Mouse (Mus musculus) thymus, postnatal 25 days (tissue): ENCODE results near the gene Ccdc141.
"Not testable (repeated sequence)": the region's sequence is repeated elsewhere in the genome, so short reads cannot be mapped to it uniquely, and the experiment has no call there.

Experiments used
- DNase-seq: peaks from one replicate; pipeline ENCODE4 v3.0.0; 2022

The Ccdc141 gene

DNA sequence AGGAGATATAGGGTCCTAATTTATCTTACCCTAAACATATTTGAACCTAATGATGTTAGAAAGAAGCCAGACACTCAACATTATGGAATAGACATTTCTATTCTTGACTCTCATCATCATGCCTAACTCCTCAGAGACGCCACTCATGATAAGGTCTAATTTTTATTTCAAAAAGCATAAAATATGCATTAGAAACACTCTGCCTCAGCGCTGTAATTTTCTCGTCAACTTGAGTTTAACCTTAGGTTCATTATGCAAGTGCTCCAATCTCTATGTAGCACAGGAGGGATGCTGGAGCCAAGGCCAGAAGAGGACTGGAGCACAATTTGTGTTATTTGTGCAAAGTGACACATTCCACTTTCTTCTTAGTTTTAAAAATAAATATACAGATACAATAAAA lies 130.8 kb downstream of the Ccdc141 start:
- no peak for DNase-seq

DNA sequence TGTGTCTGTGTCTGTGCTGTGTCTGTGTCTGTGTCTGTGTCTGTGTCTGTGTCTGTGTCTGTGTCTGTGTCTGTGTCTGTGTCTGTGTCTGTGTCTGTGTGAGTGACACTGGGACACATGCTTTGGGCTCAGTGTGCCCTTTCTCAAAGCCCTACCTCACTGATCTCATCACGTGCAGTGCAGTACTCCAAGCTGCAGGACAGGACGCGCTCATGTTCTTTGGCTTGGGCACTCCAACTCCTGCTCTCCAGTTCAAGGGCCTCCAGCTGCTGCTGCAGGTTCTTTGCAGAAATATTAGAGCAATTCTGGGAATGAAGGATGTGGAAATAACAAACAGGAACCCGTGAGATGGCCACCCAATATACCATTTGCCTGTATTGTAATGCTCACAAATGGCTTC lies 131.2 kb downstream of the Ccdc141 start:
- DNase-seq, result no peak

DNA sequence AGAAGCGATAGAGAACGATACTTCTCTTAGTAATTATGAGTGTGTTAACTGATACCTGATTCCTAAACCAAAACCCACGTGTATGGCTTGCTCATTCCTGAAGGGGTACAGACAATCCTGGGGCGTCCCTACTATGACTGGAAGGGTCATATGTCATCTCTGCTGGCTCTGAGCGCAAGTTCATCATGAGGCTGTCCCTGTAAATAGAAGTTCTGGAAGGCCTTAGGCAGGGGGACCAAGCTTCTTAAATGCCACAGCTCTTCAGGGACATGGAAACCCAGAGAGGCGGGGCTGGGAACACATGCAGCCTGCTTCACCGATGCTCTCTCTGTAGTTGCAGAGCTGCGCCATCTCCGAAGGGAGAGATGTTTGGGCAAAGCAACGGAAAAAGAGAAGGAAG lies 133.2 kb downstream of the Ccdc141 start:
- DNase-seq, result no peak

DNA sequence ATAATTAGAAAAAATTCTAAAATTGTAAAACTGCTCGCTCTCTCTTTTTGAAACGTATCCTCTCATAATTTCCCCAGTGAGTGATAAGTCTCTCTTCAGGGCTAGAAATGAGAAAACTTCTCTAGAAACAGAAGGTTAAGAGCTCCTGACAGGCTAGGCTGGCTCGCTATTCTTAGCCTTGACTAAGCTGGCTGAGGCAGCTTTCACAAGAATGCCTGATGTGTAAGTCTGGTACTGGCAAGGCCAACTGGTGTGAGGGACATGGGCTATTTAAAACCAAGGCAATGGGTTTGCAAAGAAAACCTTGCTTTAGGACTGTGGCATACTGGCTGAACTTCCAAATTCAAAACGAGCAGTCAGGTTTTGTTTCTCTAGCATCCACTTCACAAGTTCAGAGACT lies 136.3 kb downstream of the Ccdc141 start:
- DNase-seq, result no peak

DNA sequence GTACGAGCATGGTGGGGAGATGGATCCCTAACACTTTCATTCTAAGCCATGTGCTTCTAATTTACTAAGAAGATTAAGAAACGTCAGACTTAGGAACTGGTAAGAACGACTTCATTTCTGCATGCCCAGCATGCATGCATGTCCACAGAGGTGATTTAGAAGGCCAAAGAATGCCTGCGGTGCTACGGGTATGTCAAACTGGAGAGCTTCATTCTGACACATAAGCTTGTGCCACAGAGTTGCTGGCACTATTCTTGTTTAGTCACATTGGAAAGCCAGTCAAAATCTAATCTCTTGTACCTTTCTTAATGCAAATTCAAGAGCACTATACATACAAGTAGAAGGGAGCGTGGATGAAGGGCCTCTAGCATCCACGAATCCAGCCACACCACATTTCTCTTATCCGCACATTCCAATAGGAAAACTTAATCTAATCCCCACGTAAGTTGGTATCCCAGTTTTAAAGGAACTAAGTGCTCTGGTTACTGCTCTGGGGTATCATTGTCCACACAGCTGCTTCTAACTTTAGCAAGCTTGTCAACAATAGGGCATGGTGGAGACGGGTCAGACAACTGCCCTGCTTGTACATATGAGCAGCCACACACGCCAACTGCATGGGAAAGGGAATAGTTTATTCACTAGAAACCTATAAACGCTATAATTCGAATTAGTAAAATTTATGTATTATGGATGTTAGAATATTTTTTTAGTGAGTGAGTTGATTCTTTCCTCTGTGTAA lies 136.9 kb downstream of the Ccdc141 start:
- no peak for DNase-seq

DNA sequence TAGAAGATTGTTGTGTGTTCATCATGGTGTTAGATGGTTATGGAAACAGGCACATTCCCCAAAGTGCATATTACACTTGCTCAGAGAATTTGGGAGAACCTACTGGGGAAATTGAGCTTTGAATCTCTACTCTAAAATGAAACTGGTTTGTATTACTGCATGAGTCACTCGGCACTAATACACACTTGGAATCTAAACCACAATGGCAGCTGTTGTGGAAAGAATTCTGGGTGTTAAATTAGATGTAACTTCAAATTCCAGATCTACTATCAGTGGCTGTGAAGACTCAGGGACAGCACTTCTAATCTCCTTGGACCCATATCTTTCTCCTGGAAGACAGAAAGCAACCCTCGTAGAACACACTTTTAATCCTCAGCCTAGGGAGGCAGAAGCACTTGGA lies 149.8 kb downstream of the Ccdc141 start:
- no peak for DNase-seq

DNA sequence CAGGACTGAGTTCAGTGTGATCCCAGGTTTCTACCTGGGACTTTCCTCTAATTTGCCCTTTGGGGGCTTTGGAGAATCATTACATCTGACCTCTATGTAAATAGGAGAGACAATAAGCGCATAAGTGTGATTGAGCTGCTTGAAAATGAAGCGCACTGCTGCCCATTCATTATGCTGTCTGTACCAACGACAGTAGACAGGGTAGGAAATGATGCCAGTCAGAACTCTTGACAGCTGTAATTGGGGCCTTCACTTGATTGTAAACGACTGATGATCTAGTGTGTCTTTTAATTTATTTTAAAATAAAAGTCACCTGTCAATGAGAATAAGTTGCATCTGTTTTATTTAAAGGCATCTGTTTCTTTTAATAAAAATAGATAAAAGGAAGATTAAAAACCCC lies 152.7 kb downstream of the Ccdc141 start:
- no peak for DNase-seq

DNA sequence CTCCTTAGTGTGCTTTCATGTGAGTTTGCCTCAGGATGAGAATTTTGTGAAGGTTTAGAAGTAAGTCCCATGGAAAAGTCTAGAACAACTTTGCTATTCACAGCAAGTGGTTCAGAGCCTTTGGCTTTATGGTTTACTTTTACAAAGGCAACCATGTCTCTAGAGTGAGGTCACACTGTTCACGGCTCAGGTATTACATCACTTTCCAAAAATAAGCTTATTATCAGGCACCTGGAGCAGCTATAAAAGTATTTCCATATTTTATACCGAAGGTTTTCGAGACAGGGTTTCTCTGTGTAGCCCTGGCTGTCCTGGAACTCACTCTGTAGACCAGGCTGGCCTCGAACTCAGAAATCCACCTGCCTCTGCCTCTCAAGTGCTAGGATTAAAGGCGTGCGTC lies 157.0 kb downstream of the Ccdc141 start:
- DNase-seq, result not testable (repeated sequence)

DNA sequence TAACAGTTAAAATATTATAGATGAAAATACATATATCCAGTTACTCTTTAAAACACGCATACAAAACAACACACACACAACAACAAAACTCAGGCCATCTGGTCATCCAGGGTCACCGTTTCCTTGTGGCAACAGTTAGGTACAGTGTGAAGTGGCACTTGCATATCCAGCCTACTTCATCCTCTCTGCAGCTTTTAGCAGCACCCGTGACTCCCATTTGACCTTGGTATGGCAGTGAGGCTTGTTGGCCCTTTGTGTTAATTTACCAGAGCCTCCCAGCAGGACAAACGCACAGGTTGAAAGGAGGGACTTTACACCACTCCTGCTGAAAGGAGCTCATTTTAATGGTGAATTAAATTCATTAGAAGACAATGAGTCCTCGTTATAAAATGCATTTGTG lies 158.5 kb downstream of the Ccdc141 start:
- DNase-seq, result no peak

DNA sequence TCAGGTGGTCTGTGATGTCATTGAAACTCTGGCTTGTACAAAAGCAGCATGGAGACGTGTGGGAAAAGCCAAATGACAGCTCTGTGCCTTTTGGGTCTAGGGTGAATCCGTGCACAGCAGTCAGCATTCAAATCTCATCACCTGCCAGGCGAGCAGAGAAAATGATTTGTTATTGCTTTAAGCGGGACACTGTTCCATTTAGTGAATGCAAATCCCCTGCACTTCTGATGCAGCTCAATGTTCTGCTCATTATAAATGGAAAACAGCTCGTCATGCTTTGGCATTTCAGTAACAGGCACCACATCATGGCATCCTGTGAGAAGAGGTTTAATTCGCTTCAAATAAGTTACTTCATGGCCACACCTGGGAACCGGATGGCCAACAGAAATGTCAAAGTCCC lies 163.4 kb downstream of the Ccdc141 start:
- DNase-seq, result no peak

DNA sequence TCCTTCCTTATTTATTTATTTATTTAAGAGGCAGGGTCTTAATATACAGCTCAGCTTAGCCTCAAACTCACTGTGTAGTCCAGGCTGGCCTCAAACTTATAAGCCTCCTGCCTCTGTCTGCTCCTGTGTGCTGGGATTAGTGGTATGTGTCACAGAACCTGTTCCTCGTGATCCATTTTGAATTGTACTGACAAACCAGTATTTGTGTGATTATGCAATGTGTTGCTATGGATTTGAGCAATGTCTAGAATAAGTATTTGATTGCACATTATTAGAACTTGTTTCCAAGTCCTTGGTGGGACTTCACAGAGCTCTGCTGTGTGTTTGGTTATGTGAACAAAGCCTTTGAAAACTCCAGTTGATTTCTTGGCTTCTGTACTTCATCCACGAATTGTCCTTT lies 167.3 kb downstream of the Ccdc141 start:
- no peak for DNase-seq

DNA sequence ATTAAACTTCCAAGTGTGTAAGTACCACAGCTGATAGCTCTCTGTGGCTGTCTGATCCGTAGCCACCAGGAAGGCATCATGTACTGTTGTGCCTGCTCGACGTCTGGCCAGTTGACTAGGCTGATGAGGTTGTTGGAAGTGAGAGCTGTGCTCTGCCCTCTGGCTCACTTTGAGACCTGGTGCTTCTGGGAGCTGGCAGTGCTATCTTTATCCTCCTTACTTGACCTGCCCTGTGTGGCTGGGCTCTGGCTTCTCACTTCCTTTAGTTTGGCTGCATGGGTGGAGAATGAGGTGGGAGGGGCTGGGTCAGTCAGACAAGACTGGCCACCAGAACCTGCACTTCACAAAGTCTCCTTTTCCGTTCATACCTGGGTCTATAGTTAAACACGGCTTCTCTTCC lies 172.1 kb downstream of the Ccdc141 start:
- no peak for DNase-seq

DNA sequence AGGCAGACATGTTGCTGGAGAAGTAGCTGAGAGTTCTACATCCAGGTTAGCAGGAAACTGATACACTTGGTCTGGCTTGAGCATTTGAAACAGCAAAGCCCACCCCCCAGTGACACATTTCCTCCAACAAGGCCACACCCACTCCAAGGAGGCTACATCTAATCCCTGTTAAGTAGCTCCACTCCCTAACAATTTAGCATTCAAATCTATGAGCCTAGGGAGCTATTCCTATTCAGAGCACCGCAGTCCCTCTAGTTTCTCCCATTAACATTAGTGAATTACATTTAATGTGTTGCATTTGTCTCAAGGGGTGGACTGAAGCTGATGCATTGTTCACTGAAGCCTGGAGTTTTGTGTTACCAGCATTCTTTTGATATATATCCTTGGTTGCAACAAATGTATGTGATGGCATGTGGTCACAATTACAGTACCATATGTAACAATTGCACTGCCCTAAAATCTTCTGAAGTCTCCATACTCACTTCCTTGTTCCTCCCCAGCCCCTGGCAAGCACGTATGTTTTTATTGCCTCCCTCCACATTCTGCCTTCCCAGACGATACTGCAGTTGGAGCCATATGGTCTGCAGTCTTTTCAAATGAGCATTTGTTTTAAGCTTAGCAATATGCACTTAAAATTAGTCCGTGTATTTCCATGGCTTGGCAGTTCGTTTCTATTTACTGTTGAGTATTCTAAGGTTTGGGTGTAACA lies 177.8 kb downstream of the Ccdc141 start:
- no peak for DNase-seq

DNA sequence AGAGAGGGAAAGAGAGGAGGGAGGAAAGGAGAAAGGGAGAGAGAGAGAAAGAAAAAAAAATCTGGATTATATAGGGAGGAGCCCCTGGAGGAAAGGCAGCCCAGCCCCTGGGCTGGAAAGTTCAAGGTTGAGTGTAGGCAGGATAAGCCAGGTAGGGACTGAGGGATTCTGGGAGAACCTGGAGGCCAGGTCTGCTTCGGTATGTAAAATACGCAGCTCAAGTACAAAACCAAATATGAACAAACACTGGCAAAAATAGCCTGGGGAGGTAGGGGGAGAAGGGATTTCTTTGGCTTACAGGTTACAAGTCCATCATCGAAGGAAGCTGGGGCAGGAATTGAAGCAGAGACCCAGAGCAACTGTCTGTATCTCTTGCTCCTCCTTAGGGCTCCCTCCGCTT lies 183.1 kb downstream of the Ccdc141 start:
- DNase-seq, result no peak

DNA sequence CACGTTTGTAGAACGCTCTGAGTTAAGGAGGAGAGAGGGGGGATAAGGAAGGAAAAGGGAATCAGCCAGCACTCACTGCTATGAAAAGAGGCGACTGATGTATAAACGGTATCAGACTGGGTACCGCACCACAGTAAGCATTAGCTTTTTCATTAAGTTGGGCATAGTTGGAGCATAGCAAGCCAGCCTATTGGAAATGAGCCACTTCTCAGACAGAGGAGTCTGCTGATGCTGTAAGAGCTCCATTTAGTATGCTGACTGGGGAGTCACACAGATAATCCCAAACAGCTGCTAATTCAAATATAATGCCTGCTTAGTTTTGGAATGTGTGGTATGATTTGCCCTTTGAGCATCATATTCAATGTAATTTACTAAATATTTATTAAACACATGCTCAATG lies 186.1 kb downstream of the Ccdc141 start:
- DNase-seq, result no peak

DNA sequence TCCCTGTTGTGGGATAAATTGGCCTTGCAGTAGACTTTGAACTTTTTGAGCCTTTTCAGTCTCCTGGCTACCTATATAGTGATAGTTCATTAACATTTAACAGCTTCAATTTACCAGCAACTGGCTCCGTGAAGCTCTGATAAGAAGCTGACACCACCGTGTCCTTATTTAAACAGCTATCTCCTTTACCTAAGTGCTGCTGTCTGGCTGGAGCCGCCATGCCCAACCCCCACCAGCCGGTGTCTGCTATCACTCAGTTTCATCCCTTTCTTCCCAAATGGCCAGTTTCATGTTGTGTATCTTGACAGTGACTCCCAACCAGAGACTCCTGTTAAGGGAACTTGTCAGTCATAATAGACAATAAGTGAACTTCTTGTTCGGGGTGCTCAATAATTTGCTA lies 186.8 kb downstream of the Ccdc141 start:
- DNase-seq, result no peak

DNA sequence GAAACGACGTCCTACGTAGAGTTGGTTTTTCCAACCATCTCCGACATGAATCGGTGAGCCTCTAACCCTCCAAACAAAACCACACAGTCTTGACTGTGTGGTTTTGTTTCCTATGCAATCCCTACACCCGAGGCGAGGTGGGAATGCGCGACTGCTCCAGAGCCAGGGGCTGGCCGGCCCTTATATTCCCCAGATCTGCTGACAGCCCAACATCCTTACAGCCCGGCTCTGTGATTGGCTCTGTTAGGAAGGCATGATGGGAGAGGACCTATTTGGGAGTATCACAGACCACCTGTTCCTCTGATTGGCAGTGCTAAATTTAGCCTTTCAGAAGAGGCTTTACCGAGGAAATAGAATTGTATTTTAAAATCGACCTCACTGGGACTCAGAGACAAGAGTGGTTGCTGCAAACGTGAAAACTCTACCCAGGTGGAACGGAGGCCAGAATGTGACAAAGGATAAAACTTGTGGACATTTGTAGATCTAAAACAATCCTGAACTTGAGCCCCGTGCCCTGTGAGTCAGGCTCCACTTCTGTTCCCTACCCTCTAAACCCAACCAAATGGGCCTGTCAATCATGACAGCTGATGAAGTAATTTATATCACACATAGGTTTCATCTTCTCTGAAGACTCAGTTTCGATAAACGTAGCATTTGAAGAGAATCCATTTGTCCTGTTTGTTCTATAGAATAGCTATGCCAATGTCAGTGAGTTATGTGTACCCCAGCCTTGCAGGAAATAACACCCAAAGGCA lies 187.9 kb downstream of the Ccdc141 start, which contains the start of gene Ttn:
TSS of gene Ttn (minus strand) at position 157 of the 755 bp plus-strand sequence.
- no peak for DNase-seq

DNA sequence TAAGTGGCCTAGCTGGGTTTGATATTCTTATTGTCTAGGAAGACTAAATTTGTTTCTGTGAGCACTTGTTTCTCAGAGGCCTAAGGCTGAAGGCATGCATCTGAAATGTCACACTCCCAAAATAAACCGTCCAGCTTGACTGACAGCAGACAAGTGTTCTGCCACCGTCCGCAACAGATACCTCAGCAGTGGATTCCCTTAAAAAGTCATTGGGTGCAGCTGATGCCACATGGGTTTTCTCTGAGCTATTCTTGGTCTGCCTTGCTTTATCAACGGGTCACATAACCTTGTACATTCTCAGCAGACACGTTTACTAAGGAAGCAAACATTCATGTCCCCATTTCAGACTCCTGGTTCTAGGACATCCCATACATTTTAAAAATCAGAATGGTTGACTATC lies 188.7 kb downstream of the Ccdc141 start:
- DNase-seq, result no peak

DNA sequence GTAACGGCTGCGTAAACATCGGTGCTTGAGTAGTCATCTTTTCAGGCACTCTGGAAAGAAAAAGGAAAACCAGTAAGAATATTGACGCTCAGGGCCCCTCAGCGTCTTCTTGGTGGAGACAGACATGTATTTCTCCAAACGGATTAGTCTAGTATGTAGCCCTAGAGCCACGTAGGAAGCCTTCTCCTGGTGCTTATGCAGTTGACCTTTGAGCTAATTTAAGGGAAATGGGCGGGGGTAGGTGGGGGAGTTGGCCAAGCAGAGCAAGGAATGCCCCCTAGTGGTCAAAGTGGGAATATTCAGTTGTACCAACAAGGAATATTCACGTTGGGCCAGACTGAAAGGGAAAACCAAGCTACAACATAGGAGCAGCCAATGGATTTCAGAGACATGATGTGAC lies 190.3 kb downstream of the Ccdc141 start:
- peak; percentile 6 for DNase-seq

DNA sequence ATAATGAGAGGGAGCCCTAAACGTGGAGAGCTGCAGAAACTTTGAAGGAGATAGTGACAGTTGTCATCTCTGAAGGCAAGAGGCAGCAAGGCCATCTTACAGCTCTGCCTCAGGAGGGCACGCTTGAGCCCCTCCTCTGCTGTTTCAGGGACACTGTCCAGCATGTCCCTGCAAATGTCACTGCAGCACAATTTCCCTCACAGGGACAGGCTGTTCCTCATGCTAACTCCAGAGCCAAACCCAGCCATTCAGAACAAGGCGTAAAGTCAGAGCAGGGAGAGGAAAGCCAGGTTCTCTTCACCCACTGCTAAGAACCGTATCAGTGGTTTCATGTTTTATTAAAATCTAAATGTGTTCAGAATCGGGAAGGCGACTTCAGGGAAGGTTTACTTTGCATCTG lies 192.8 kb downstream of the Ccdc141 start:
- no peak for DNase-seq

DNA sequence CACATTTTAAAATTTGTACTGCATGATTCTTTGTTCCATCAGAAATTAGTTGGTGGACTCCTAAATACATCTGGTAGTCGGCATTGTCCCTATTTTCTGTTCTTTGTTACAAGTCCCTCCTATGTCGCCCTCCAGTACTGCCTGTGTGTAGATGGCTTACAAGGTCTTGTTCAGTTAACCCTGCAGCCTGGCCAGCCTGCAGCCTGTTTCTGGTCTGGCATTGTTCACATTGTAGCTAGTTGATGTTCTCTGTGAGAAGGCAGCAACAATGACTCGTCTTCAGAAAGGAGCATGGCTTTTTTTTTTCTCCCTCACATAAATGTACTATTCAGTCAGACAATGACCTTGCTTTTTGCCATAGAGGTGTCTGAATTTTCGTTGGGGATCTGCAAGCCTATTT lies 198.4 kb downstream of the Ccdc141 start:
- no peak for DNase-seq

DNA sequence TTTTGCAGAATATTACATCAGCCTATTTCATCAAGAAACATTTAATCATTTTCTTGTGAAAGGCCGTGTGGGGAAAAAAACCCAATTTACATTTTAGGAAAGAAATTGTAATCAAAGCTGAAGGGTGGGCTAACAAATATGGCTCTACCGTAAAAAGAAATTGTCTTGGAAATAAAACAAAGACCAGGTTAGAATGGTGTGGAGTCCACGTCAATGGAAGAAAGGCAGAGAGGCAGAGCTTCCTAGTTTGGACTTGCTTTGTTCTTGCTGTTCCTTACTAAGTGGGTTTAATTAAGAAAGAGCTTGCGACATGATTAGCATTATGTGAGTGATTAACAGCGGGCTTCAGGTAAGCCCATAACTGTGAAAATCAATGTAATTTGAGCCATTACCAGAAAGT lies 199.4 kb downstream of the Ccdc141 start:
- no peak for DNase-seq

DNA sequence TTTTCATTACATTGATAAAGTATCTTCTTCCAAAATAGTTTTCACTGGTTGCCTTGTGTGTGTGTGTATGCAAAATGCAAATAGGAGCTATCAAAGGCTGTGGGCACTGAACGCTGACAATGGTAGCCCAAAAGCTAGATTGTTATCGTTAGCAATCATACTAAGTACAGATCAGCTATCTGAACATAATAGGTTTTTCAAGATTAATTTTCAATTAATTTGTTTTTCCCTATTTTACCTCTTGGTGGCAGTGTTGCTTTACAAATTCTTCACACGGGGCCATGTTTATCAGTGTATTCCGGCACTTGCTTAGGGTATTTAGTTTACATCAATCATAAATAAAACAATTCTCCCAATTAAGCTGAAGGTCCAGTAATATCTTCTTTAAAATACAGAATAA lies 199.8 kb downstream of the Ccdc141 start:
- no peak for DNase-seq

DNA sequence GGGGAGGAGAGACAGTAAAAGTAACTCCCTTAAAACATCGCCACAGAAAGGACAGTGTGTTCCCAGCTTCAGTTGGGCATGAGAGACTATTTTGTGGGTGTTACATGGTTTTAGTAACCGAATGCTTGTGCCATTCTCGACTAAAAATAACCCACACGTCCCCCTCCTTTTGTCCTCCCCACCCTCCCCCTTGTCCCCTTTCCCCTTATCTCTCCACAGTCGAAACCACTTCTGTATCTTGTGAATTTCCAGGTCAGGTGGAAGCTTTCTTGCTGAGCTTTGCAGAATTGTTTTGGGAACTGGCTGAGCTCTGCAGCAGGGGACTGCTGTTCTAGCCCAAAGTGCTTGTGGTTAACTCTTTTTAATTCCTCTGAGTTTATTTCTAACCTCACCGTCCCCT lies 200.2 kb downstream of the Ccdc141 start:
- DNase-seq, result no peak
